Mouse (Mus musculus): ENCODE results near the gene Olfr983. TPM values are rescaled to one million over a fixed set of nuclear protein-coding genes. Genes with fewer than 3 reads are reported as not detected.

Olfr983 gene
- total and polyA plus RNA-seq, 2 experiments from 2014 or later = not detected

DNA sequence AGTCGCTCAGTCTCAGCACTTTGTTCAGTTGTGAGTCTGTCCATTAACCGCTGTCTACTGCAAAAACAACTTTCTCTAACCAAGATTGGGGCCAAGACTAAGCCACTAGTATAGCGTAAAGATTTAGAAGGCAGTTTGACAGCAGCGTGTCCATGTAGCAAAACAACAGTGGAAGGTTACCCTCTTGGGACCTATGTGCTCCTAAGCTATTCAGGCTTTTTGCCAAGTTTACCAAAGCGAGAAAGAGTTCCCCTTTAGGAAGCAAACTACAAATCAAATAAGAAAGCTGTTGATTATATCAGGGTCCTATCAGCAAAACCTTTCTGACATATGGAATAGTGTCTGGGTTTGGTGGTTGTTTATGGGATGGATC is 23.9 kb upstream of the Olfr983 start:
- Histone ChIP-seq H3K9ac (replicated peaks; ENCODE audit: low read length, poor library complexity, severe bottlenecking) (no peak overlapping the region), H3K4me3 (ENCODE audit: low read depth, low read length) (no peak overlapping the region), H3K36me3 (ENCODE audit: insufficient read depth, low read length) (no peaks in the 10 kb centered on the region), H3K27me3 (ENCODE audit: insufficient read depth, low read length) (no peaks in the 10 kb centered on the region), H3K27ac (ENCODE audit: low read depth, low read length) (no peak overlapping the region), H3K4me2 (ENCODE audit: low read depth, low read length, poor library complexity, severe bottlenecking) (no peak overlapping the region), H3K9me3 (ENCODE audit: low read length) (no peaks in the 10 kb centered on the region), H3K4me1 (ENCODE audit: insufficient read depth, low read length) (no peaks in the 10 kb centered on the region)
- 76% methylated on average over 5 of the region's 5 CpGs for WGBS
- ATAC-seq (ENCODE audit: low FRiP score) = no peak
- no peak for DNase-seq (ENCODE audit: low spot score)
- no peak for TF ChIP-seq CTCF (IDR thresholded peaks at IDR 0.05)

DNA sequence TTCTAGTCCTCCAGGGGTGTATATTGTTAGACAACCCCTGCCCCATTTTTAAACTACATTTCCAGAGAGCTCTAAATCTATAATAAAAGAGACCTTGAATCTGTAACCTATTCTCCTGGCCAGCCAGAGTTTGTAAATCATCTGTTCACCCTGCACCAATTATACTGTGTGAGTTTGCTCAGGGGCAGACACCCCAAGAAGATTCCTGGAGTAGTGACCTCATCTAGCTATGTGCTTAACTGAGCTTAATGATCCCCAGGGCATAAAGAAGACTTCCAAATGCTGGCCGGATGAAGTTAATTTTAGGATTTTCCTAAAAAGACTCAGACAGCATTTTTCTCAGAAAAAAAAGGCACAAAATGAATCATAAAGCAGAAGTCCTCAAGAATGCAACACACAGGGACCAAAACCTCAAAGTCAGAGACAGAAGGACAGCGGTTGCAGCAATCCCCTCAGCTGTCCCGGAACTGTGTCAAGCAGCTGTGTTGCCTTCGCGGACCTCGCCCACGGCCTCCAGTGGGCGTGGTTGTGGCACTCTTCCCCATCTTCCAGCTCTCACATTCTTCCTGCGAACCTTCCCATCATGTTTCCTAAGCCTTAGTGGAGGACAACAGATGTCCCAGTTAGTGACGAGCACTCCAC is 23.4 kb upstream of the Olfr983 start:
- Histone ChIP-seq H3K4me1 (ENCODE audit: insufficient read depth, low read length) (no peaks in the 10 kb centered on the region), H3K27ac (ENCODE audit: low read depth, low read length) (no peak overlapping the region), H3K4me2 (ENCODE audit: low read depth, low read length, poor library complexity, severe bottlenecking) (no peak overlapping the region), H3K27me3 (ENCODE audit: insufficient read depth, low read length) (no peaks in the 10 kb centered on the region), H3K9me3 (ENCODE audit: low read length) (no peaks in the 10 kb centered on the region), H3K4me3 (ENCODE audit: low read depth, low read length) (no peak overlapping the region), H3K36me3 (ENCODE audit: insufficient read depth, low read length) (no peaks in the 10 kb centered on the region), H3K9ac (replicated peaks; ENCODE audit: low read length, poor library complexity, severe bottlenecking) (no peak overlapping the region)
- WGBS = 62% methylated on average over 10 of the region's 10 CpGs
- no peak for ATAC-seq (ENCODE audit: low FRiP score)
- DNase-seq (ENCODE audit: low spot score) = no peak
- no peak for TF ChIP-seq CTCF (IDR thresholded peaks at IDR 0.05)

DNA sequence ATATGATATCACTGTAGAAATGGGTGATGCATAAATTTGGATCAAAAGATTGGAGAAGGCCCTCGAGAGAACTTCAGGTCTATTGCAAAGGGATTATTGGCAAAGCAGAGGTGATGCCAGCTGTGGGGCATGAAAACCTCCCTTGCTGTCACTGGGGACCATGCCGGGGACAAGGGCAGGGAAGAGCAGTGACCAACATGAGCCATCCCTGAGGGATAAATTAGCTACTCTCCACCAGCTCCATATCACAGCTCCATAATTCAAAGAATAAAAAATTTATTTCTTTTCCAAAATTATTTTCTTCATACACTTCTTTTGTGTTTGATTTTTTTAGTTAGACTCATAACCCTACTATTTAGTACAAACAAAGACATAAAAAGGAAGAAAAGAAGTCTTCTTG is 20.7 kb upstream of the Olfr983 start, which contains the start of gene Olfr984:
TSS of gene Olfr984 (minus strand) at position 101 of the 400 bp plus-strand sequence.
- WGBS = 82% methylated on average over 2 of the region's 2 CpGs
- no peak for DNase-seq (ENCODE audit: low spot score)
- Histone ChIP-seq H3K4me1 (ENCODE audit: insufficient read depth, low read length) (no peaks in the 10 kb centered on the region), H3K4me2 (ENCODE audit: low read depth, low read length, poor library complexity, severe bottlenecking) (no peak within 1 kb of the TSS), H3K27me3 (ENCODE audit: insufficient read depth, low read length) (no peaks in the 10 kb centered on the region), H3K9me3 (ENCODE audit: low read length) (no peaks in the 10 kb centered on the region), H3K9ac (replicated peaks; ENCODE audit: low read length, poor library complexity, severe bottlenecking) (no peak within 1 kb of the TSS), H3K27ac (ENCODE audit: low read depth, low read length) (no peak within 1 kb of the TSS), H3K4me3 (ENCODE audit: low read depth, low read length) (no peak within 1 kb of the TSS), H3K36me3 (ENCODE audit: insufficient read depth, low read length) (no peaks in the 10 kb centered on the region)
- TF ChIP-seq CTCF (IDR thresholded peaks at IDR 0.05) = no peak
- no peak for ATAC-seq (ENCODE audit: low FRiP score)

DNA sequence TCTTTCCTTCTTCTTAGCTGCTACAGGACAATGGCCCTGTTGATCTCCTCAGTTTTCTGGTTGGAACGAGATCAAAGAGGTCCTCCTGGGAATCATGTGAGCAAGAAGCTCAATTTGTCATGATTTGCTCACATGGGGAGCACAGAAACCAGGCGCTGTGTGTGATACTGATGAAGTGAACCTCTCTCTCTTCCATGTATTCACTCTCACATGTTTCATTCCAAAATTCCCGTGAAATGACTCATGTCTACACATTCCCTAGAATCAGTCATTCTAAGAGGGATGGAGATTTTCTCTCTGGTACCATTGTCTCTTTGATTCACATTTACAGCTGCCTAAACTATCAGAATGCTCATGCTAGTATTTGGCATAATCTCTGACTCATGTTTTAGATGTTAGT is 1.4 kb upstream of the Olfr983 start:
- no peak for TF ChIP-seq CTCF (IDR thresholded peaks at IDR 0.05)
- WGBS = 68% methylated on average over 3 of the region's 3 CpGs
- no peak for ATAC-seq (ENCODE audit: low FRiP score)

DNA sequence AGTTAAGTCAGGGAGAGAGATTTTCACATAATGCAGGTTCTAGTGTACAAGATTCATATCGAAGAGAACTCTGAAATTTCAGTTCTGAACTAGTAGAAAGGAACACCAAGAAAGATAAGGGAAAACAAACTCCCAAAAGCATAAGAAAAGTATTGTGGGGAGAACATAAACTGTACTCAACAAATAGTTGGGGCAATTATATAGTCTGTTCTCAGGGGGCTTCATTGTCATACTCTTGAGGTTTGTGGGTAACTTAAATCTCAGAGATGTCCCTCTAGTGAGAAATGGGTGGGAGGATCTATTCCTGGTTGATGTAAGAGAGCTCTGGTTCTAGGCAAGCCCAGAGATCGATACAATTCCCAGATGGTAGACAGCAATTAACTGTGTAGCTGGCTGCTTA is 19.9 kb downstream of the Olfr983 start, which contains the start of gene Olfr982:
TSS of gene Olfr982 (plus strand) at position 301 of the 400 bp plus-strand sequence.
- Histone ChIP-seq H3K27me3 (ENCODE audit: insufficient read depth, low read length) (no peaks in the 10 kb centered on the region), H3K4me1 (ENCODE audit: insufficient read depth, low read length) (no peaks in the 10 kb centered on the region), H3K4me3 (ENCODE audit: low read depth, low read length) (no peak within 1 kb of the TSS), H3K4me2 (ENCODE audit: low read depth, low read length, poor library complexity, severe bottlenecking) (no peak within 1 kb of the TSS), H3K27ac (ENCODE audit: low read depth, low read length) (no peak within 1 kb of the TSS), H3K9me3 (ENCODE audit: low read length) (no peaks in the 10 kb centered on the region), H3K36me3 (ENCODE audit: insufficient read depth, low read length) (no peaks in the 10 kb centered on the region), H3K9ac (replicated peaks; ENCODE audit: low read length, poor library complexity, severe bottlenecking) (no peak within 1 kb of the TSS)
- WGBS = 88% methylated on average over 2 of the region's 2 CpGs
- TF ChIP-seq CTCF (IDR thresholded peaks at IDR 0.05) = no peak
- DNase-seq (ENCODE audit: low spot score) (no peak), ATAC-seq (ENCODE audit: low FRiP score) (no peak)

More for the DNA sequence above, 1.4 kb upstream of the Olfr983 start:
- Histone ChIP-seq H3K4me1 (ENCODE audit: insufficient read depth, low read length) (no peaks in the 10 kb centered on the region), H3K9ac (replicated peaks; ENCODE audit: low read length, poor library complexity, severe bottlenecking) (no peak overlapping the region), H3K36me3 (ENCODE audit: insufficient read depth, low read length) (no peaks in the 10 kb centered on the region), H3K27ac (ENCODE audit: low read depth, low read length) (no peak overlapping the region), H3K4me3 (ENCODE audit: low read depth, low read length) (no peak overlapping the region), H3K4me2 (ENCODE audit: low read depth, low read length, poor library complexity, severe bottlenecking) (no peak overlapping the region), H3K27me3 (ENCODE audit: insufficient read depth, low read length) (no peaks in the 10 kb centered on the region), H3K9me3 (ENCODE audit: low read length) (no peaks in the 10 kb centered on the region)
- DNase-seq (ENCODE audit: low spot score) = no peak

DNA sequence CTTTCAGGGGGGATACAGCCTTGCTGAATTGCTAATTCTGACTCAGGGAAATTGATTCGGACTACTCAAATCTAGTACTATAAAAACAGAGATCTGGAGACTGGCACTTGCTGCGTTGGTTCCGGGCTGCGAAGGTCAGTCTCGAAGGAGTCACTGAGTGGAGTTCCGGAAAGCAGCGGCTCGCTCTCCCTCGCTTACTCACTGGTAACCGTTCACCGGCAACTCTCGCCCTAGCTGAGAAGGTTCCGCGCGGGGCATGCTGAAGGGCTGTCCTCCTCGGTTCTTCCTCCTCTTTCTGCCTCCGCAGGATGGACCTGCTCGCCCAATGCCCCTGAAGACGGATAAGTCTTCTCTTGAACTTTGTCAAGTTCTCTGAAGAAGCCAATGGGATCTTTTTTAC is 43.3 kb downstream of the Olfr983 start:
- Histone ChIP-seq H3K4me1 (ENCODE audit: insufficient read depth, low read length) (no peaks in the 10 kb centered on the region), H3K9me3 (ENCODE audit: low read length) (no peaks in the 10 kb centered on the region), H3K4me3 (ENCODE audit: low read depth, low read length) (no peak overlapping the region), H3K9ac (replicated peaks; ENCODE audit: low read length, poor library complexity, severe bottlenecking) (no peak overlapping the region), H3K27ac (ENCODE audit: low read depth, low read length) (no peak overlapping the region), H3K4me2 (ENCODE audit: low read depth, low read length, poor library complexity, severe bottlenecking) (no peak overlapping the region), H3K27me3 (ENCODE audit: insufficient read depth, low read length) (no peaks in the 10 kb centered on the region), H3K36me3 (ENCODE audit: insufficient read depth, low read length) (no peaks in the 10 kb centered on the region)
- DNase-seq (ENCODE audit: low spot score) = no peak
- ATAC-seq (ENCODE audit: low FRiP score) = no peak
- no peak for TF ChIP-seq CTCF (IDR thresholded peaks at IDR 0.05)
- WGBS = 92% methylated on average over 19 of the region's 19 CpGs

Other genes starting within 250 kb of the Olfr983 start
- not detected in 2 replicates for gene Olfr972, start 227.2 kb downstream of the Olfr983 start, total RNA-seq (2014; rRNA removed)
- gene Olfr972, start 227.2 kb downstream of the Olfr983 start, polyA plus RNA-seq (2015; fragmentation: Nextera tagmentation; extraction: Ambion mirVana) = not detected in 2 replicates
- gene Olfr229, start 186.3 kb downstream of the Olfr983 start, total RNA-seq (2014; rRNA removed) = not detected in 2 replicates
- gene Olfr229, start 186.3 kb downstream of the Olfr983 start, polyA plus RNA-seq (2015; fragmentation: Nextera tagmentation; extraction: Ambion mirVana) = not detected in 2 replicates
- gene Olfr974, start 156.1 kb downstream of the Olfr983 start, total RNA-seq (2014; rRNA removed) = not detected in 2 replicates
- 0.10 TPM in 1 of 2 replicates, not detected in the other for gene Olfr974, start 156.1 kb downstream of the Olfr983 start, polyA plus RNA-seq (2015; fragmentation: Nextera tagmentation; extraction: Ambion mirVana)
- gene Olfr975, start 141.5 kb downstream of the Olfr983 start, total RNA-seq (2014; rRNA removed) = not detected in 2 replicates
- gene Olfr975, start 141.5 kb downstream of the Olfr983 start, polyA plus RNA-seq (2015; fragmentation: Nextera tagmentation; extraction: Ambion mirVana) = not detected in 2 replicates
- not detected in 2 replicates for gene Olfr976, start 132.5 kb downstream of the Olfr983 start, total RNA-seq (2014; rRNA removed)
- gene Olfr976, start 132.5 kb downstream of the Olfr983 start, polyA plus RNA-seq (2015; fragmentation: Nextera tagmentation; extraction: Ambion mirVana) = not detected in 2 replicates
- gene Olfr978, start 101.5 kb downstream of the Olfr983 start, total RNA-seq (2014; rRNA removed) = not detected in 2 replicates
- gene Olfr978, start 101.5 kb downstream of the Olfr983 start, polyA plus RNA-seq (2015; fragmentation: Nextera tagmentation; extraction: Ambion mirVana) = not detected in 2 replicates
- gene Olfr979, start 90.1 kb downstream of the Olfr983 start, total RNA-seq (2014; rRNA removed) = not detected in 2 replicates
- not detected in 2 replicates for gene Olfr979, start 90.1 kb downstream of the Olfr983 start, polyA plus RNA-seq (2015; fragmentation: Nextera tagmentation; extraction: Ambion mirVana)
- gene Olfr980, start 84.0 kb downstream of the Olfr983 start, total RNA-seq (2014; rRNA removed) = not detected in 2 replicates
- not detected in 2 replicates for gene Olfr980, start 84.0 kb downstream of the Olfr983 start, polyA plus RNA-seq (2015; fragmentation: Nextera tagmentation; extraction: Ambion mirVana)
- gene Olfr981, start 72.1 kb downstream of the Olfr983 start, total RNA-seq (2014; rRNA removed) = not detected in 2 replicates
- not detected in 2 replicates for gene Olfr981, start 72.1 kb downstream of the Olfr983 start, polyA plus RNA-seq (2015; fragmentation: Nextera tagmentation; extraction: Ambion mirVana)
- gene Olfr982, start 19.8 kb downstream of the Olfr983 start, total RNA-seq (2014; rRNA removed) = not detected in 2 replicates
- not detected in 2 replicates for gene Olfr982, start 19.8 kb downstream of the Olfr983 start, polyA plus RNA-seq (2015; fragmentation: Nextera tagmentation; extraction: Ambion mirVana)
- not detected in 2 replicates for gene Olfr984, start 20.6 kb upstream of the Olfr983 start, total RNA-seq (2014; rRNA removed)
- not detected in 2 replicates for gene Olfr984, start 20.6 kb upstream of the Olfr983 start, polyA plus RNA-seq (2015; fragmentation: Nextera tagmentation; extraction: Ambion mirVana)
- not detected in 2 replicates for gene Olfr985, start 36.6 kb upstream of the Olfr983 start, total RNA-seq (2014; rRNA removed)
- gene Olfr985, start 36.6 kb upstream of the Olfr983 start, polyA plus RNA-seq (2015; fragmentation: Nextera tagmentation; extraction: Ambion mirVana) = not detected in 2 replicates
- gene Tmem225, start 54.5 kb upstream of the Olfr983 start, total RNA-seq (2014; rRNA removed) = not detected in 2 replicates
- not detected in 2 replicates for gene Tmem225, start 54.5 kb upstream of the Olfr983 start, polyA plus RNA-seq (2015; fragmentation: Nextera tagmentation; extraction: Ambion mirVana)
- gene Olfr986, start 87.3 kb upstream of the Olfr983 start, total RNA-seq (2014; rRNA removed) = not detected in 2 replicates
- gene Olfr986, start 87.3 kb upstream of the Olfr983 start, polyA plus RNA-seq (2015; fragmentation: Nextera tagmentation; extraction: Ambion mirVana) = not detected in 2 replicates
- 8.8 and 11.5 TPM in 2 replicates for gene Zfp202, start 98.7 kb upstream of the Olfr983 start, total RNA-seq (2014; rRNA removed)
- gene Zfp202, start 98.7 kb upstream of the Olfr983 start, polyA plus RNA-seq (2015; fragmentation: Nextera tagmentation; extraction: Ambion mirVana) = 5.6 and 6.3 TPM in 2 replicates
- gene Scn3b, start 175.6 kb upstream of the Olfr983 start, total RNA-seq (2014; rRNA removed) = 235 and 257 TPM in 2 replicates
- gene Scn3b, start 175.6 kb upstream of the Olfr983 start, polyA plus RNA-seq (2015; fragmentation: Nextera tagmentation; extraction: Ambion mirVana) = 157 and 158 TPM in 2 replicates